Mouse (Mus musculus): ENCODE measurements around the gene Ltb4r2.

Ltb4r2 gene

GRCm38 (mm10) chr14:55737086-55737687, 24.0 kb upstream of the Ltb4r2 start:
- peak; percentile 64 to 85 for DNase-seq

- DNase-seq: peak; percentile 87 to 94
Measured at GRCm38 (mm10) chr14:55743711-55744110, 17.5 kb upstream of the Ltb4r2 start.

- DNase-seq: peak; percentile 90 to 93
Measured at GRCm38 (mm10) chr14:55745180-55745860, 15.9 kb upstream of the Ltb4r2 start, which contains the start of the genes Dhrs1 and Nop9. Gene Dhrs1 (minus strand): TSS chr14:55745690. Gene Nop9 (plus strand): TSS chr14:55745693.

GRCm38 (mm10) chr14:55745861-55746237, 15.4 kb upstream of the Ltb4r2 start:
- no peak for DNase-seq

- no peak for DNase-seq
Measured at GRCm38 (mm10) chr14:55747051-55747847, 14.0 kb upstream of the Ltb4r2 start.

- DNase-seq: no peak
Measured at GRCm38 (mm10) chr14:55757566-55757965, 3.7 kb upstream of the Ltb4r2 start.

GRCm38 (mm10) chr14:55758363-55758784, 2.9 kb upstream of the Ltb4r2 start, which contains the start of gene Cideb:
Gene Cideb (minus strand): TSS chr14:55758458.
- DNase-seq: peak; percentile 77 to 88

GRCm38 (mm10) chr14:55760156-55760555, 1.1 kb upstream of the Ltb4r2 start:
- peak; percentile 90 to 95 for DNase-seq

GRCm38 (mm10) chr14:55762001-55762821, 983 bp downstream of the Ltb4r2 start:
- DNase-seq: peak; percentile 39 to 71

- DNase-seq: no peak
Measured at GRCm38 (mm10) chr14:55763166-55763565, 1.9 kb downstream of the Ltb4r2 start.

- DNase-seq: no peak
Measured at GRCm38 (mm10) chr14:55765696-55766095, 4.5 kb downstream of the Ltb4r2 start, which contains the start of gene Ltb4r1. Gene Ltb4r1 (plus strand): TSS chr14:55765962.

- DNase-seq: peak; percentile 81 to 88
Measured at GRCm38 (mm10) chr14:55767519-55768414, 6.5 kb downstream of the Ltb4r2 start.

- no peak for DNase-seq
Measured at GRCm38 (mm10) chr14:55768555-55768954, 7.3 kb downstream of the Ltb4r2 start.

GRCm38 (mm10) chr14:55769087-55769703, 8.0 kb downstream of the Ltb4r2 start:
- DNase-seq: no peak

GRCm38 (mm10) chr14:55776711-55777110, 15.5 kb downstream of the Ltb4r2 start:
- DNase-seq: no peak

GRCm38 (mm10) chr14:55777176-55777575, 15.9 kb downstream of the Ltb4r2 start:
- DNase-seq: no peak

GRCm38 (mm10) chr14:55777806-55778205, 16.6 kb downstream of the Ltb4r2 start:
- DNase-seq: no peak

GRCm38 (mm10) chr14:55778686-55779085, 17.5 kb downstream of the Ltb4r2 start:
- DNase-seq: no peak

- no peak for DNase-seq
Measured at GRCm38 (mm10) chr14:55779656-55780055, 18.4 kb downstream of the Ltb4r2 start.

GRCm38 (mm10) chr14:55780736-55781135, 19.5 kb downstream of the Ltb4r2 start:
- no peak for DNase-seq

- peak; percentile 76 to 78 for DNase-seq
Measured at GRCm38 (mm10) chr14:55781310-55781709, 20.1 kb downstream of the Ltb4r2 start.

Measured in kidney, postnatal 36 days (tissue).